21 mouse cellular contexts compared by ENCODE assay signal in the genomic region with DNA sequence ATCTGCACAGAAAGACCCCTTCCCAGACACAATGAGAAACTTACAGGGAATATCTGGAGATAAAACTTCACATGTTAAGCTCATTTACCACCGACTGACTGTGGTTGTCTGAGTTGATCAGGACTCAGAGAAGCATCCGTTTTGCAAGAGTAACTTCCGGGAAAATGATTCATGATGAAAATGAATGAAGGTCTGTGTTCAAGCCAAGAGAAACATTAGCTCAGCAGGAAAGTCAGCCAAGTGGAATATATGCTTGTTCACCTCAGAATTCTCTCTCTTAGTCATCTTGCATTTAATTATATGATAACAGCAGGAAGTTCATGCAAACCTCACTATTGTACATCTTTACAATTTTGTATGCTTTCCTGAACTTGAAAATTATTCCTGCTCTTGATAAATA.
DNase-seq lines count a peak whose midpoint lies in the region; ATAC-seq and TF ChIP-seq lines count a peak whose summit lies in the region.
"Had no signal": no experiment of that assay in that cellular context is flagged by ENCODE, and none has a peak within 500 bp of the region (broad histone marks: within the 10 kb centered on the region; RNA-seq: fewer than 3 reads in every experiment).

No protein-coding gene starts in this region.

- no peaks in the 10 kb centered on the region for H3K36me3 ChIP-seq in forebrain, embryonic 14.5 days (ENCODE audit: control insufficient read depth, insufficient read depth, low read length)
- H3K36me3 ChIP-seq in forebrain, embryonic 11.5 days (ENCODE audit: control insufficient read depth, insufficient read depth, low read length): no peaks in the 10 kb centered on the region
- H3K36me3 ChIP-seq in myocyte (ENCODE audit: control insufficient read depth, insufficient read depth): no peaks in the 10 kb centered on the region
- H3K36me3 ChIP-seq: limb, embryonic 13.5 days; liver, embryonic 12.5 days; midbrain, embryonic 12.5 days; neural tube, embryonic 12.5 days; stomach, embryonic 15.5 days had no signal

- H3K27ac ChIP-seq in forebrain, embryonic 14.5 days (ENCODE audit: low read depth, low read length): no peak overlapping the region
- no peak overlapping the region for H3K27ac ChIP-seq in forebrain, embryonic 11.5 days (ENCODE audit: low read depth, low read length)
- H3K27ac ChIP-seq: gastrocnemius, adult 2 months; limb, embryonic 13.5 days; liver, embryonic 12.5 days; midbrain, embryonic 12.5 days; neural tube, embryonic 12.5 days; stomach, embryonic 15.5 days had no signal

- H3K4me2 ChIP-seq in forebrain, embryonic 14.5 days (ENCODE audit: low read length): no peak overlapping the region
- no peak overlapping the region for H3K4me2 ChIP-seq in forebrain, embryonic 11.5 days (ENCODE audit: low read depth, low read length, severe bottlenecking)
- peak overlapping the region; percentile 31 for H3K4me2 ChIP-seq in myocyte (ENCODE audit: low read depth)
- H3K4me2 ChIP-seq: heart, embryonic 11.5 days; limb, embryonic 13.5 days; liver, embryonic 12.5 days; midbrain, embryonic 12.5 days; neural tube, embryonic 12.5 days; stomach, embryonic 15.5 days had no signal

- H3K27me3 ChIP-seq in forebrain, embryonic 14.5 days (replicated peaks; ENCODE audit: control insufficient read depth, insufficient read depth, low read length): no peaks in the 10 kb centered on the region
- H3K27me3 ChIP-seq in forebrain, embryonic 11.5 days (ENCODE audit: control insufficient read depth, insufficient read depth, low read length): no peaks in the 10 kb centered on the region
- H3K27me3 ChIP-seq in Patski (no peaks in the 10 kb centered on the region), myocyte (ENCODE audit: control insufficient read depth, insufficient read depth, insufficient read length) (no peaks in the 10 kb centered on the region)
- H3K27me3 ChIP-seq: limb, embryonic 13.5 days; liver, embryonic 12.5 days; midbrain, embryonic 12.5 days; neural tube, embryonic 12.5 days; stomach, embryonic 15.5 days had no signal

- no peaks in the 10 kb centered on the region for H3K4me1 ChIP-seq in forebrain, embryonic 14.5 days (ENCODE audit: control insufficient read depth, insufficient read depth, low read length)
- H3K4me1 ChIP-seq in forebrain, embryonic 11.5 days (replicated peaks; ENCODE audit: control insufficient read depth, insufficient read depth, low read length): no peaks in the 10 kb centered on the region
- H3K4me1 ChIP-seq: limb, embryonic 13.5 days; liver, embryonic 12.5 days; midbrain, embryonic 12.5 days; neural tube, embryonic 12.5 days; stomach, embryonic 15.5 days had no signal

- H3K4me3 ChIP-seq in forebrain, embryonic 14.5 days (ENCODE audit: low read depth, low read length): no peak overlapping the region
- no peak overlapping the region for H3K4me3 ChIP-seq in forebrain, embryonic 11.5 days (ENCODE audit: low read depth, low read length)
- no peak overlapping the region for H3K4me3 ChIP-seq in myocyte
- H3K4me3 ChIP-seq: erythroblast, embryonic 14.5 days; gastrocnemius, adult 2 months; limb, embryonic 13.5 days; liver, embryonic 12.5 days; midbrain, embryonic 12.5 days; neural tube, embryonic 12.5 days; stomach, embryonic 15.5 days had no signal

- CTCF ChIA-PET in Patski (lab: Charles Lee): no interaction called here

- H3ac ChIP-seq in myocyte (ENCODE audit: control insufficient read depth, insufficient read length): no peak overlapping the region

- H3K9me3 ChIP-seq in forebrain, embryonic 14.5 days (replicated peaks; ENCODE audit: control insufficient read depth, low read length): no peaks in the 10 kb centered on the region
- no peaks in the 10 kb centered on the region for H3K9me3 ChIP-seq in forebrain, embryonic 11.5 days (ENCODE audit: control insufficient read depth, low read length)
- H3K9me3 ChIP-seq: limb, embryonic 13.5 days; liver, embryonic 12.5 days; midbrain, embryonic 12.5 days; neural tube, embryonic 12.5 days; stomach, embryonic 15.5 days had no signal

- no peak overlapping the region for H3K9ac ChIP-seq in forebrain, embryonic 14.5 days (ENCODE audit: low read length)
- H3K9ac ChIP-seq in forebrain, embryonic 11.5 days (ENCODE audit: low read length): no peak overlapping the region
- H3K9ac ChIP-seq: limb, embryonic 13.5 days; liver, embryonic 12.5 days; midbrain, embryonic 12.5 days; neural tube, embryonic 12.5 days; stomach, embryonic 15.5 days had no signal

- H3K79me2 ChIP-seq in myocyte (ENCODE audit: control insufficient read depth, insufficient read depth): no peaks in the 10 kb centered on the region

- no peak for TF ChIP-seq POLR2A in myocyte (IDR thresholded peaks at IDR 0.05; ENCODE audit: insufficient read length, low read depth)

- WGBS in forebrain, embryonic 14.5 days: 38% methylated on average over 3 of the region's 3 CpGs
- 53% methylated on average over 3 of the region's 3 CpGs for WGBS in forebrain, embryonic 11.5 days

- in situ Hi-C loops in Patski (cut with MboI; ENCODE audit: low pct_unique_long_range_greater_than_20kb): no loop called here

- DNase-seq in forebrain, embryonic 14.5 days (ENCODE audit: low spot score): peak; percentile 11
- no peak for DNase-seq in forebrain, embryonic 11.5 days (ENCODE audit: low spot score)
- peak; percentile 18 for DNase-seq in retina, postnatal 1 day
- DNase-seq in retina, embryonic 14.5 days (ENCODE audit: low spot score): no peak
- DNase-seq in Patski (ENCODE audit: low read depth, low spot score): peak; percentile 79
- no peak for DNase-seq in layer of hippocampus, adult 11-12 months (ENCODE audit: low spot score)
- DNase-seq in cerebellum, adult 11-12 months: no peak
- DNase-seq: gastrocnemius, adult 2 months; kidney, postnatal 4 days; layer of hippocampus, adult 9-11 months; lung, adult 18-20 months; lung, postnatal 14 days had no signal

- TF ChIP-seq CTCF in Patski (IDR thresholded peaks at IDR 0.05): no peak

- ATAC-seq in forebrain, embryonic 14.5 days: no peak
- no peak for ATAC-seq in forebrain, embryonic 11.5 days (replicated peaks; ENCODE audit: low FRiP score)
- ATAC-seq in Patski: peak; percentile 99
- ATAC-seq: intestine, postnatal 0 days; liver, embryonic 12.5 days had no signal

- POLR2A ChIA-PET in Patski (lab: Charles Lee): no interaction called here

TF ChIP-seq in myocyte, 11 proteins besides CTCF, POLR2A, EP300 and RAD21:
- TF ChIP-seq POLR2AphosphoS2 (IDR thresholded peaks at IDR 0.05; ENCODE audit: insufficient read length, low read depth): no peak
- TF ChIP-seq CEBPB (IDR thresholded peaks at IDR 0.05; ENCODE audit: insufficient read depth, poor library complexity, severe bottlenecking): peak; percentile 56; the same call in 1 of the 2 replicates

Comparison
In these comparisons a context has a peak if more than half of its experiments do, and no peak if none do; other contexts are left out.
1. DNase-seq: peak in forebrain, embryonic 14.5 days (single experiment), retina, postnatal 1 day (single experiment) and Patski (single experiment); none in forebrain, embryonic 11.5 days (single experiment), retina, embryonic 14.5 days (single experiment), layer of hippocampus, adult 11-12 months (single experiment) and cerebellum, adult 11-12 months (single experiment).